9 mouse cellular contexts compared by ENCODE assay signal in the genomic region with DNA sequence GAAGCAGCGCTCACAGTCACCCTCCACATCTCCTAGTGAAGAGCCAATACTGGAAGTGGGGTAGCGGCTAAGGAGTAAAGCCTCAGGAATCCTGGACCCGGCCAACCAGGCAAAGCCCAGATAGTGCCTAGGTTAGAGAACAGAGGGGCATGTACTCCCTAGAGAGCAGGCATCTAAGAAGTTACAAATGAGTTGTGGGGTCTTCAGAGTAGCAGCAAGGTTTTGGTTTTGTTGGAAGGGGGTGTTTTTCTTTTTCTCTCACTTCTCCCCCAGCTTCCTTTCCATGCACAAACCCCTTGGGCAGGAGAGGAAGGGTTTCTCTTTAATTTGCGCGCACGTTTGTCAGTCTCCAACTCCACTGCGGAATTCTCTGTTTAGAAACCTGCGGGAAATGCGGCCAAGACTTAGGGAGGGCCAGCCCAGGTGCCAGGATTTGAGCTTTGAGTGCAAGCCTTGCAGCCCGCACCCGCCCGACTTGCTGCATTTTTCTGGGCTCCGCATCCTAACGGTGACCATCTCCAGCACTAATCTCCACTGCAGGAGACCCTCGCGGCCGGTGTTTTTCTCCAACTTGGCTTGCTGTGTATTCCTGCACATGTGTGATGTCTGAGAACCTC. TPM values are rescaled to one million over a fixed set of nuclear protein-coding genes. Genes with fewer than 3 reads are reported as not detected.
DNase-seq lines count a peak whose midpoint lies in the region; ATAC-seq and TF ChIP-seq lines count a peak whose summit lies in the region.
"Had no signal": no experiment of that assay in that cellular context is flagged by ENCODE, and none has a peak within 500 bp of the region (broad histone marks: within the 10 kb centered on the region; RNA-seq: fewer than 3 reads in every experiment).

No protein-coding gene starts in this region.

- no peaks in the 10 kb centered on the region for H3K36me3 ChIP-seq in kidney, embryonic 14.5 days (ENCODE audit: control insufficient read depth, insufficient read depth, low read length)
- H3K36me3 ChIP-seq in hindbrain, embryonic 11.5 days (ENCODE audit: control insufficient read depth, insufficient read depth, low read length): no peaks in the 10 kb centered on the region
- no peaks in the 10 kb centered on the region for H3K36me3 ChIP-seq in midbrain, embryonic 15.5 days (replicated peaks)

- peaks cover 2% of the 10 kb centered on the region; the same call in 1 of the 2 replicates for H3K9me3 ChIP-seq in kidney, embryonic 14.5 days (ENCODE audit: control insufficient read depth, low read length)
- no peaks in the 10 kb centered on the region for H3K9me3 ChIP-seq in hindbrain, embryonic 11.5 days (ENCODE audit: control insufficient read depth, low read length)
- no peaks in the 10 kb centered on the region for H3K9me3 ChIP-seq in midbrain, embryonic 15.5 days

- peak overlapping the region; percentile 47 for H3K4me3 ChIP-seq in kidney, embryonic 14.5 days (ENCODE audit: low read length)
- peak overlapping the region; percentile 65 for H3K4me3 ChIP-seq in cortical plate, adult 2 months (ENCODE audit: insufficient read depth, low read length)
- peak overlapping the region; percentile 48 for H3K4me3 ChIP-seq in hindbrain, embryonic 11.5 days (ENCODE audit: low read depth, low read length)
- peak overlapping the region; percentile 66 for H3K4me3 ChIP-seq in midbrain, embryonic 15.5 days

- intact Hi-C loops in gastrocnemius, postnatal 36 days (cut with DNase I): no loop called here

- peaks cover 58% of the 10 kb centered on the region for H3K27me3 ChIP-seq in kidney, embryonic 14.5 days (ENCODE audit: control insufficient read depth, insufficient read depth, low read length)
- peaks cover 54% of the 10 kb centered on the region for H3K27me3 ChIP-seq in hindbrain, embryonic 11.5 days (ENCODE audit: control insufficient read depth, insufficient read depth, low read length)
- peaks cover 25% of the 10 kb centered on the region for H3K27me3 ChIP-seq in midbrain, embryonic 15.5 days (replicated peaks)

- TF ChIP-seq POLR2A in cortical plate, adult 2 months (IDR thresholded peaks at IDR 0.05; ENCODE audit: extremely low read depth, insufficient read depth, low read length): no peak

- DNase-seq in kidney, adult 11 months: no peak
- no peak for DNase-seq in hindbrain, embryonic 11.5 days (ENCODE audit: low spot score)
- DNase-seq in spleen, adult 12 weeks (ENCODE audit: low spot score): no peak
- DNase-seq in gastrocnemius, postnatal 36 days: no peak
- DNase-seq in adrenal gland, adult 18-20 months (ENCODE audit: low spot score in 2 of 2): no peak

- peaks cover 7% of the 10 kb centered on the region; the same call in 1 of the 2 replicates for H3K4me1 ChIP-seq in kidney, embryonic 14.5 days (ENCODE audit: control insufficient read depth, insufficient read depth, low read length)
- H3K4me1 ChIP-seq in cortical plate, adult 2 months (ENCODE audit: control insufficient read depth, insufficient read depth, low read length): no peaks in the 10 kb centered on the region
- H3K4me1 ChIP-seq in hindbrain, embryonic 11.5 days (replicated peaks; ENCODE audit: control insufficient read depth, insufficient read depth, low read length): peaks cover 7% of the 10 kb centered on the region; the same call in 1 of the 2 replicates
- H3K4me1 ChIP-seq in midbrain, embryonic 15.5 days: peaks cover 26% of the 10 kb centered on the region

- no peak for ATAC-seq in kidney, embryonic 14.5 days (ENCODE audit: low FRiP score, low TSS enrichment)
- ATAC-seq in hindbrain, embryonic 11.5 days (ENCODE audit: low FRiP score): peak; percentile 13; the same call in 1 of the 2 replicates
- ATAC-seq in midbrain, embryonic 15.5 days (replicated peaks): no peak; the same call in none of the 2 replicates

- H3K9ac ChIP-seq in kidney, embryonic 14.5 days (ENCODE audit: low read depth, low read length): no peak overlapping the region
- no peak overlapping the region; the same call in 1 of the 2 replicates for H3K9ac ChIP-seq in hindbrain, embryonic 11.5 days (ENCODE audit: low read depth, low read length)
- peak overlapping the region; percentile 57 for H3K9ac ChIP-seq in midbrain, embryonic 15.5 days
- H3K9ac ChIP-seq: liver, embryonic 14.5 days had no signal

- H3K27ac ChIP-seq in kidney, embryonic 14.5 days (ENCODE audit: low read depth, low read length): no peak overlapping the region
- H3K27ac ChIP-seq in cortical plate, adult 2 months (ENCODE audit: insufficient read depth, low read length): no peak overlapping the region
- no peak overlapping the region for H3K27ac ChIP-seq in hindbrain, embryonic 11.5 days (ENCODE audit: low read depth, low read length)
- H3K27ac ChIP-seq in midbrain, embryonic 15.5 days: peak overlapping the region; percentile 57
- H3K27ac ChIP-seq: liver, embryonic 14.5 days had no signal

- peak overlapping the region; percentile 87 for H3K4me2 ChIP-seq in kidney, embryonic 14.5 days (replicated peaks; ENCODE audit: low read depth, low read length)
- H3K4me2 ChIP-seq in hindbrain, embryonic 11.5 days (replicated peaks; ENCODE audit: low read depth, low read length): peak overlapping the region; percentile 84
- H3K4me2 ChIP-seq in midbrain, embryonic 15.5 days: peak overlapping the region; percentile 96

- no peak for TF ChIP-seq CTCF in cortical plate, adult 2 months (IDR thresholded peaks at IDR 0.05; ENCODE audit: extremely low read depth, insufficient read depth, low read length)

- under 1% methylated on average over 17 of the region's 17 CpGs for WGBS in kidney, embryonic 14.5 days
- 1% methylated on average over 17 of the region's 17 CpGs for WGBS in hindbrain, embryonic 11.5 days
- WGBS in midbrain, embryonic 15.5 days: 1% methylated on average over 17 of the region's 17 CpGs

RNA-seq across cellular contexts. Expression of gene Vwc2, which starts 1.1 kb away (rescaled TPM):
- 0.62 and 1.3 TPM in 2 replicates for polyA plus RNA-seq in kidney, embryonic 14.5 days (2014; fragmentation: Nextera tagmentation; extraction: Ambion mirVana)
- 6.4 and 7.4 TPM in 2 replicates for polyA plus RNA-seq in cortical plate, adult 2 months (2012; rRNA removed)
- polyA plus RNA-seq in hindbrain, embryonic 11.5 days (2014; fragmentation: Nextera tagmentation; extraction: Ambion mirVana): 1.0 TPM in 2 replicates
- polyA plus RNA-seq in midbrain, embryonic 15.5 days (2015; fragmentation: Nextera tagmentation; extraction: Ambion mirVana): 9.2 and 9.5 TPM in 2 replicates
- under 1 TPM in 1 of 2 experiments, not detected in 1; 0.31 TPM for total RNA-seq in gastrocnemius, postnatal 36 days (2021)
- under 1 TPM; 0.29 to 0.56 TPM for total RNA-seq in adrenal gland, adult 18-20 months (2021)
